Mouse (Mus musculus) heart, postnatal 0 days (tissue): Measurements from ENCODE around the gene Zfpm1. TPM values are rescaled to one million over a fixed set of nuclear protein-coding genes. Genes with fewer than 3 reads are reported as not detected.

Experiments used
- ATAC-seq: fragments of 200-750 bp; cut with Nextera tagmentation; 2 replicates; pipeline ENCODE4 v1.8.0; 2017; ENCODE audit warnings: low read depth, moderate number of reproducible peaks, moderate library complexity; ENCODE audit not compliant: insufficient read depth
- DNase-seq: peaks from one replicate; pipeline ENCODE4 v3.0.0-alpha.2; 2016; ENCODE audit warnings: low spot score
- H3K27ac ChIP-seq: fragments of 300-500 bp; sonication (generic); 2 replicates; pipeline ENCODE4 v1.5.1; 2014; ENCODE audit warnings: low read depth, mild to moderate bottlenecking
- H3K27me3 ChIP-seq: fragments of 300-500 bp; sonication (generic); 2 replicates; pipeline ENCODE4 v1.6.1; 2014; ENCODE audit warnings: low read length, mixed read lengths; ENCODE audit not compliant: control insufficient read depth, insufficient read depth
- H3K36me3 ChIP-seq: fragments of 300-500 bp; sonication (generic); replicated peaks from 2 replicates; pipeline ENCODE4 v1.6.1; 2014; ENCODE audit warnings: low read length, mixed read lengths; ENCODE audit not compliant: control insufficient read depth, insufficient read depth
- H3K4me1 ChIP-seq: fragments of 300-500 bp; sonication (generic); 2 replicates; pipeline ENCODE4 v1.6.1; 2014; ENCODE audit warnings: antibody characterized with exemption; ENCODE audit not compliant: control insufficient read depth, insufficient read depth
- H3K4me2 ChIP-seq: fragments of 300-500 bp; sonication (generic); 2 replicates; pipeline ENCODE4 v1.6.1; 2014; ENCODE audit warnings: low read depth, mild to moderate bottlenecking, low read length, moderate library complexity
- H3K4me3 ChIP-seq: fragments of 300-500 bp; sonication (generic); 2 replicates; pipeline ENCODE4 v1.5.1; 2014; ENCODE audit warnings: low read depth, low read length
- H3K9ac ChIP-seq: fragments of 300-500 bp; sonication (generic); replicated peaks from 2 replicates; pipeline ENCODE4 v1.6.1; 2014; ENCODE audit warnings: low read depth, low read length, mixed read lengths
- H3K9me3 ChIP-seq: fragments of 300-500 bp; sonication (generic); replicated peaks from 2 replicates; pipeline ENCODE4 v1.6.1; 2016; ENCODE audit warnings: low read length; ENCODE audit not compliant: control insufficient read depth
- CTCF ChIP-seq: IDR thresholded peaks from 2 replicates; pipeline ENCODE4 v1.5.1; 2016; ENCODE audit warnings: antibody characterized with exemption, control low read depth, low read depth
- EP300 ChIP-seq: IDR thresholded peaks from 2 replicates; pipeline ENCODE4 v1.6.1; 2016; ENCODE audit warnings: antibody characterized with exemption, low read depth
- WGBS: fragments of 180-500 bp; shearing (Covaris S2); extraction: QIAGEN DNeasy Blood & Tissue Kit; methylation state at CpG from one replicate; pipeline ENCODE4 v1.1.7; 2014; 5-methylcytosine and 5-hydroxymethylcytosine counted together
- polyA plus RNA-seq: library from polyadenylated mRNA; unstranded; fragments of >200 nt; fragmentation: Nextera tagmentation; extraction: Ambion mirVana; gene quantifications from 2 replicates; pipeline ENCODE4 v1.2.1, GENCODE M21; 2015
- total RNA-seq: library from RNA; depleted of rRNA; stranded (reverse); fragments of >200 nt; gene quantifications from 2 replicates; pipeline ENCODE4 v1.2.3, GENCODE M21; 2014; ENCODE audit warnings: low replicate concordance; rRNA removed

Zfpm1 gene
- total RNA-seq (28.4 and 45.3 TPM in 2 replicates), polyA plus RNA-seq (2.3 and 2.5 TPM in 2 replicates)

DNA sequence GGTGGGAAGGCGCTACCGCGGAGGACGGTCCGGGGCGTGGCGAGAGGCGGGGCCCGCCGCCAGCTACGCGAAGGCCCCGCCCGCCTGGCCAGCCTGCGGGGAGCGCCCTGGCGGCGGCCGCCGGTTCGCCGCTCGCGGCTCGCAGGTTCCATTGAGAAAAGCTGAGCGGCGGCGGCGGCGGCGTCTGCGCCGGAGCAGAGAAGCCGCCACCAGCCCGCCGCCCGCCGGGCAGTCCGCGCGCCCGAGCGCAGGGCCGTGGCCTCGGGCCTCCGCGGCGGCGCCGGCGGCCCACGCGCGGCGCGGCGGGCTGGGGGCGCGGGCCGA lies at the start of gene Zfpm1:
Gene Zfpm1 (plus strand): TSS at position 107 of the 324 bp plus-strand sequence.
- under 1% methylated on average over 22 of the region's 60 CpGs for WGBS
- Histone ChIP-seq H3K27me3 (no peaks in the 10 kb centered on the region), H3K9ac (peak within 1 kb of the TSS; percentile 83), H3K4me1 (peaks cover 27% of the 10 kb centered on the region), H3K27ac (peak within 1 kb of the TSS; percentile 88), H3K4me3 (peak within 1 kb of the TSS; percentile 68), H3K4me2 (peak within 1 kb of the TSS; percentile 83), H3K9me3 (no peaks in the 10 kb centered on the region), H3K36me3 (no peaks in the 10 kb centered on the region)
- ATAC-seq (no peak), DNase-seq (no peak)
- TF ChIP-seq EP300 = no peak
- no peak for TF ChIP-seq CTCF

DNA sequence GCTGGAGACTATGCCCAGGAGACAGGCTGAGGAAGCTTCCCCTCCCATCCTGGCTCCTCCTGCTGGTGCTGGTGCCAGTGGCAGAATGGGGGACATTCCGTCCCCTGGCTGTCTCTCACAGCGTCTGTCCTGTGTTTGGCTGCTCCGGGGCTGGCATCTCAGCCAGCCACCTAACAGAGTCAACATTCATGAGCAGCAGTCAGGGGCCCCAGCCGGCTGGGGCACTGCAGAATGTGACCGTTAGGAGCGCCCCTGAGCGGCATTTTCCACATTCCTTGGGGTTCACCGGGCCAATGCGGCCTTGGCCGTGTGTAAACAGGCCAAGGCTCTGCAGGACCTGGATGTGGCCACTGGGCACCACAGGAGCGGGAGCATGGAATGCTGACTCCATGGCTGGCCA lies 47.9 kb upstream of the Zfpm1 start:
- H3K9me3 ChIP-seq = no peaks in the 10 kb centered on the region
- DNase-seq = peak; percentile 77
- 0 out of 2 replicates have a peak, but pooled peaks cover 3% of the 10 kb centered on the region for H3K27me3 ChIP-seq
- H3K36me3 ChIP-seq = no peaks in the 10 kb centered on the region
- peak overlapping the region; percentile 90 for H3K27ac ChIP-seq
- 16% methylated on average over 11 of the region's 11 CpGs for WGBS
- peaks cover 44% of the 10 kb centered on the region for H3K4me1 ChIP-seq
- H3K9ac ChIP-seq = 0 out of 2 replicates have a peak overlapping the region, but pooled peaks have one; percentile 23
- ATAC-seq = peak; percentile 81
- TF ChIP-seq EP300 = peak; percentile 82
- peak; percentile 56 for TF ChIP-seq CTCF
- H3K4me3 ChIP-seq = no peak overlapping the region
- no peak overlapping the region for H3K4me2 ChIP-seq

DNA sequence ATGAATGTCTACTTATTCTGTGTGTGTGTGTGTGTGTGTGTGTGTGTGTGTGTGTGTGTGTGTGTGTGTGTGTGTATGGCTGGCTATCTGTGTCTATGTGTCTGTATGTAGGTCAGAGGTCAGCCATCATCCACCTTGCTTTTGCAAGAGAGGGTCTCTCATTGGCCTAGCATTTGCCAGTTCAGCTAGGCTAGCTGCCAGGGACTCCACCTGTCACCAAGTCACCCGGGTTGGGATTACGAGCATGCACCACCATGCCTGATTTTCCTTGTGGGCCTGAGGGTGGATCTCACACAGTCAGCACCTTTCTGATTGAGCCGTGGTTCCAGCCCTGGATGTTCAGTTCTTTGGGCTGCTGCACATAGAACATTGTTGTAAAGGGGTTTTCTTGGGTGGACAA lies 45.4 kb upstream of the Zfpm1 start:
- DNase-seq (no peak), ATAC-seq (no peak)
- Histone ChIP-seq H3K27ac (no peak overlapping the region), H3K4me1 (peaks cover 44% of the 10 kb centered on the region), H3K36me3 (no peaks in the 10 kb centered on the region), H3K9ac (no peak overlapping the region), H3K4me2 (no peak overlapping the region), H3K4me3 (no peak overlapping the region), H3K9me3 (no peaks in the 10 kb centered on the region), H3K27me3 (no peaks in the 10 kb centered on the region)
- TF ChIP-seq EP300 (no peak), CTCF (no peak)
- WGBS = 68% methylated on average over 3 of the region's 3 CpGs

DNA sequence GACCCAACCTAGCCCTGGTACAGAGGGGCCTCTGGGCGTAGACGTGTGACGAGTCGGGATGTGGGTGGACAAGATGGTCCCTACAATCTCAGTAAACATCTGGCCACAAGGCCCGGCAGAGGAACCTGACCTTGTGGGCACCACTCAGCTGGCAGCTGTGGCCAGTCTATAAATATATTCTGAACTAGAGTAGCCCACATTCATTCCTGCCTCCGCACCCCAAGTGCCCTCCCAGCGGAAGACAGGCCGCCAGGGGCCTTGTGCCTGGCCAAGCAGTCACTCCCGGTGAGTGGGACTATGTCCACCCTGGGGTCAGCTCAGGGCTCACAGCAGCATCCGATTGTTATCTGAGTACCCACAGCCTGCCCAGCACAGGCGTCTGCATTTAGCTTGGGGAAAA lies 43.7 kb upstream of the Zfpm1 start:
- peak; percentile 28 for DNase-seq
- peak overlapping the region; percentile 7; the same call in 1 of the 2 replicates for H3K4me2 ChIP-seq
- peaks cover 40% of the 10 kb centered on the region for H3K4me1 ChIP-seq
- H3K4me3 ChIP-seq = no peak overlapping the region
- no peak overlapping the region for H3K9ac ChIP-seq
- H3K27ac ChIP-seq = peak overlapping the region; percentile 82
- H3K27me3 ChIP-seq = no peaks in the 10 kb centered on the region
- ATAC-seq = 0 out of 2 replicates have a peak, but pooled peaks have one; percentile 12
- no peaks in the 10 kb centered on the region for H3K36me3 ChIP-seq
- TF ChIP-seq CTCF = no peak
- no peak for TF ChIP-seq EP300
- 52% methylated on average over 11 of the region's 11 CpGs for WGBS
- no peaks in the 10 kb centered on the region for H3K9me3 ChIP-seq

DNA sequence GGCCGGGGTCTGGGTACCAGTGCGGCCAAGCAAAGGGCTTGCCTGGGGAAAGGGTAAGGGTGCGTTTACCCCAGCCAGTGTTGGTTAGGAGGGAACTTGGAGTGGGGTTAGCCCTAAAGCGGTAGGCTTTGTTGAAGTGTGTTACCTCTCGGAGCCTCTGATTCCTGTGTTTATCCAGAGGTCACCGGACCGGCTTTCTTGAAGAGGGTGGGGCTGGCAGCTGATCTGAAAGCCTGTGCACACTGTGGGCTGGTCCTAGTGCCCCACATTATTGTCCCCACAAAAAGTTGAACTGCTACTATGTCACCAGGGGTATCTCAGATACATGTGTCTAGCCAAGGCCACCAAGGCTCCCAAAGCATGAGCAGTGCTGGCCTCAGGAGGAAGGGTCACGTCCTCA lies 43.2 kb upstream of the Zfpm1 start:
- H3K4me3 ChIP-seq = no peak overlapping the region
- ATAC-seq (no peak), DNase-seq (no peak)
- no peaks in the 10 kb centered on the region for H3K27me3 ChIP-seq
- H3K9ac ChIP-seq = no peak overlapping the region
- H3K9me3 ChIP-seq = no peaks in the 10 kb centered on the region
- H3K36me3 ChIP-seq = no peaks in the 10 kb centered on the region
- no peak for TF ChIP-seq CTCF
- no peak for TF ChIP-seq EP300
- WGBS = 64% methylated on average over 8 of the region's 8 CpGs
- H3K27ac ChIP-seq = peak overlapping the region; percentile 82
- H3K4me2 ChIP-seq = peak overlapping the region; percentile 7; the same call in 1 of the 2 replicates
- H3K4me1 ChIP-seq = peaks cover 35% of the 10 kb centered on the region
